Mouse (Mus musculus) midbrain, embryonic 12.5 days (tissue): Measurements from ENCODE around the gene Zbtb25. TPM values are rescaled to one million over a fixed set of nuclear protein-coding genes. Genes with fewer than 3 reads are reported as not detected.

Experiments used
- ATAC-seq: fragments of 200-750 bp; cut with Nextera tagmentation; 2 replicates; pipeline ENCODE4 v1.8.0; 2017; ENCODE audit warnings: low read depth, moderate TSS enrichment, moderate library complexity; ENCODE audit not compliant: low FRiP score
- H3K27ac ChIP-seq: fragments of 300-500 bp; sonication (generic); replicated peaks from 2 replicates; pipeline ENCODE4 v1.5.1; 2016; ENCODE audit warnings: mild to moderate bottlenecking
- H3K27me3 ChIP-seq: fragments of 300-500 bp; sonication (generic); 2 replicates; pipeline ENCODE4 v1.6.1; 2016; ENCODE audit warnings: mild to moderate bottlenecking
- H3K36me3 ChIP-seq: fragments of 300-500 bp; sonication (generic); 2 replicates; pipeline ENCODE4 v1.6.1; 2016
- H3K4me1 ChIP-seq: fragments of 300-500 bp; sonication (generic); 2 replicates; pipeline ENCODE4 v1.6.1; 2016
- H3K4me2 ChIP-seq: fragments of 300-500 bp; sonication (generic); replicated peaks from 2 replicates; pipeline ENCODE4 v1.6.1; 2016; ENCODE audit warnings: mild to moderate bottlenecking, moderate library complexity
- H3K4me3 ChIP-seq: fragments of 300-500 bp; sonication (generic); 2 replicates; pipeline ENCODE4 v1.5.1; 2016; ENCODE audit warnings: mild to moderate bottlenecking
- H3K9ac ChIP-seq: fragments of 300-500 bp; sonication (generic); replicated peaks from 2 replicates; pipeline ENCODE4 v1.6.1; 2016; ENCODE audit warnings: mild to moderate bottlenecking, moderate library complexity
- H3K9me3 ChIP-seq: fragments of 300-500 bp; sonication (generic); 2 replicates; pipeline ENCODE4 v1.6.1; 2016; ENCODE audit warnings: mild to moderate bottlenecking
- WGBS: fragments of 180-500 bp; shearing (Covaris S2); methylation state at CpG from one replicate; pipeline ENCODE4 v1.1.7; 2016; 5-methylcytosine and 5-hydroxymethylcytosine counted together
- polyA plus RNA-seq: library from polyadenylated mRNA; unstranded; fragments of >200 nt; fragmentation: Nextera tagmentation; extraction: Ambion mirVana; gene quantifications from 2 replicates; pipeline ENCODE4 v1.2.1, GENCODE M21; 2016

The Zbtb25 gene
- polyA plus RNA-seq, 1 experiment from 2014 or later, result 20.2 TPM

GRCm38 (mm10) chr12:76303474-76303873 is 65.9 kb downstream of the Zbtb25 start:
- no peak for ATAC-seq
- WGBS, result 96% methylated on average over 11 of the region's 11 CpGs

GRCm38 (mm10) chr12:76300367-76300766 is 69.0 kb downstream of the Zbtb25 start:
- peaks cover 55% of the 10 kb centered on the region for H3K36me3 ChIP-seq
- H3K27me3 ChIP-seq, result no peaks in the 10 kb centered on the region
- 91% methylated on average over 10 of the region's 10 CpGs for WGBS
- H3K4me1 ChIP-seq, result no peaks in the 10 kb centered on the region
- H3K9me3 ChIP-seq, result no peaks in the 10 kb centered on the region
- no peak overlapping the region for H3K4me2 ChIP-seq
- H3K27ac ChIP-seq, result no peak overlapping the region
- no peak overlapping the region for H3K9ac ChIP-seq
- no peak for ATAC-seq
- H3K4me3 ChIP-seq, result no peak overlapping the region

More at GRCm38 (mm10) chr12:76303474-76303873, 65.9 kb downstream of the Zbtb25 start:
- Histone ChIP-seq H3K36me3 (peaks cover 34% of the 10 kb centered on the region), H3K9me3 (no peaks in the 10 kb centered on the region), H3K27me3 (no peaks in the 10 kb centered on the region), H3K4me3 (no peak overlapping the region), H3K4me2 (no peak overlapping the region), H3K4me1 (peaks cover 9% of the 10 kb centered on the region), H3K27ac (no peak overlapping the region), H3K9ac (no peak overlapping the region)

- no peak for ATAC-seq
- H3K27ac ChIP-seq, result no peak overlapping the region
Observed at GRCm38 (mm10) chr12:76299361-76299906, 70.0 kb downstream of the Zbtb25 start.

GRCm38 (mm10) chr12:76297830-76298229 is 71.6 kb downstream of the Zbtb25 start:
- WGBS, result 88% methylated on average over 5 of the region's 5 CpGs
- H3K27me3 ChIP-seq, result no peaks in the 10 kb centered on the region
- H3K4me2 ChIP-seq, result no peak overlapping the region
- no peak overlapping the region for H3K9ac ChIP-seq
- no peak overlapping the region for H3K27ac ChIP-seq
- no peaks in the 10 kb centered on the region for H3K9me3 ChIP-seq
- no peaks in the 10 kb centered on the region for H3K4me1 ChIP-seq
- H3K36me3 ChIP-seq, result peaks cover 49% of the 10 kb centered on the region
- no peak overlapping the region for H3K4me3 ChIP-seq
- ATAC-seq, result no peak

More at GRCm38 (mm10) chr12:76299361-76299906, 70.0 kb downstream of the Zbtb25 start:
- Histone ChIP-seq H3K4me1 (no peaks in the 10 kb centered on the region), H3K9ac (no peak overlapping the region), H3K9me3 (no peaks in the 10 kb centered on the region), H3K27me3 (no peaks in the 10 kb centered on the region), H3K36me3 (peaks cover 60% of the 10 kb centered on the region), H3K4me2 (no peak overlapping the region), H3K4me3 (no peak overlapping the region)
- 96% methylated on average over 9 of the region's 9 CpGs for WGBS

Other genes with a start within 250 kb of the Zbtb25 start
- gene Esr2, start 192.3 kb downstream of the Zbtb25 start, polyA plus RNA-seq, result 0.12 and 0.41 TPM in 2 replicates
- not detected in 2 replicates for gene Tex21, start 122.9 kb downstream of the Zbtb25 start, polyA plus RNA-seq
- 49.5 and 52.5 TPM in 2 replicates for gene Mthfd1, start 114.3 kb downstream of the Zbtb25 start, polyA plus RNA-seq
- gene Akap5, start 44.7 kb downstream of the Zbtb25 start, polyA plus RNA-seq, result 6.2 and 6.4 TPM in 2 replicates
- gene Zbtb1, start 664 bp upstream of the Zbtb25 start, polyA plus RNA-seq, result 7.5 and 7.7 TPM in 2 replicates
- 5.8 and 6.5 TPM in 2 replicates for gene Hspa2, start 34.6 kb upstream of the Zbtb25 start, polyA plus RNA-seq
- gene Ppp1r36, start 47.9 kb upstream of the Zbtb25 start, polyA plus RNA-seq, result 0.25 and 0.42 TPM in 2 replicates
- 1.3 and 1.8 TPM in 2 replicates for gene Plekhg3, start 161.3 kb upstream of the Zbtb25 start, polyA plus RNA-seq